ENCODE assay signal across 23 mouse cellular contexts in the genomic region with DNA sequence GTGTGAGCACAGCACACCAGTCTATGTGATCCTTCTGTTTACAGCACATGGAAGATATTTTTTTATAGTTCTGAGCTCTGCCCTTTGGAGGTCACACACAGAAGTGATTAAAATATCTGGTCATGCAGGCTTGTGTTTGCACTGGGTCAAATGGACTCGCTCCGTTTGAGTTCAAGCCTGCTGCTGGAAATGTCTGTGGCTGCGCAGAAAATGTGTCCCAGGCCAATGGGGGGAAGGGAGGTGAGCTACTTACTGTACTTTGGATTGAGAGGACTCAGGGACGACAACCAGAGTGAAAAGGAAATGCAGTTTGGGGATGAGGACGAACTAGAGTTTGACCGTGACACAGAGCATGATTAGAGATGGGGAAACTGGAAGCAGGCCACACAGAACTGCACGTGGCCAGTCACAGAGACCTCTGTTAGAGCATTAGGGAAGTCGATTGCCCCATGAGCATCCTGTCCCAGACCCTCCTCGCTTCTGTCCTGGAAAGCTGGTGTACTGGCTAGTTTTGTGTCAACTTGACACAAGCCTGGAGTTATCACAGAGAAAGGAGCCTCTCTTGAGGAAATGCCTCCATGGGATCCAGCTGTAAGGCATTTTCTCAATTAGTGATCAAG.
"Had no signal": no experiment of that assay in that cellular context is flagged by ENCODE, and none has a peak within 500 bp of the region (broad histone marks: within the 10 kb centered on the region; RNA-seq: fewer than 3 reads in every experiment).

No protein-coding gene starts in this region.

- H3K36me3 ChIP-seq: kidney, embryonic 15.5 days; limb, embryonic 12.5 days; limb, embryonic 15.5 days; lung, embryonic 15.5 days; midbrain, embryonic 12.5 days; midbrain, embryonic 15.5 days; neural tube, embryonic 12.5 days; neural tube, embryonic 15.5 days had no signal

- DNase-seq: kidney, adult 11 months; kidney, adult 8-10 months; kidney, postnatal 10 days; kidney, postnatal 36 days; layer of hippocampus, postnatal 36 days; left cerebral cortex, postnatal 4 days; lung, adult 18-20 months; lung, postnatal 10 days; lung, postnatal 36 days; right cerebral cortex, postnatal 4 days; thymus, adult 2 months; thymus, postnatal 14 days; thymus, postnatal 4 days had no signal

- H3K27ac ChIP-seq: kidney, embryonic 15.5 days; left cerebral cortex, adult 2 months; limb, embryonic 12.5 days; limb, embryonic 15.5 days; liver, embryonic 14.5 days; lung, embryonic 15.5 days; midbrain, embryonic 12.5 days; midbrain, embryonic 15.5 days; neural tube, embryonic 12.5 days; neural tube, embryonic 15.5 days had no signal

- H3K9me3 ChIP-seq: kidney, embryonic 15.5 days; limb, embryonic 12.5 days; limb, embryonic 15.5 days; lung, embryonic 15.5 days; midbrain, embryonic 12.5 days; midbrain, embryonic 15.5 days; neural tube, embryonic 12.5 days; neural tube, embryonic 15.5 days had no signal

- ATAC-seq: midbrain, embryonic 15.5 days had no signal

- H3K4me2 ChIP-seq: kidney, embryonic 15.5 days; limb, embryonic 12.5 days; limb, embryonic 15.5 days; lung, embryonic 15.5 days; midbrain, embryonic 12.5 days; midbrain, embryonic 15.5 days; neural tube, embryonic 12.5 days; neural tube, embryonic 15.5 days had no signal

- H3K4me1 ChIP-seq: kidney, embryonic 15.5 days; limb, embryonic 12.5 days; limb, embryonic 15.5 days; lung, embryonic 15.5 days; midbrain, embryonic 12.5 days; midbrain, embryonic 15.5 days; neural tube, embryonic 12.5 days; neural tube, embryonic 15.5 days had no signal

- H3K27me3 ChIP-seq: kidney, embryonic 15.5 days; limb, embryonic 12.5 days; limb, embryonic 15.5 days; lung, embryonic 15.5 days; midbrain, embryonic 12.5 days; midbrain, embryonic 15.5 days; neural tube, embryonic 12.5 days; neural tube, embryonic 15.5 days had no signal

- H3K4me3 ChIP-seq: kidney, embryonic 15.5 days; left cerebral cortex, adult 2 months; limb, embryonic 12.5 days; limb, embryonic 15.5 days; lung, embryonic 15.5 days; midbrain, embryonic 12.5 days; midbrain, embryonic 15.5 days; neural tube, embryonic 12.5 days; neural tube, embryonic 15.5 days had no signal

- H3K9ac ChIP-seq: kidney, embryonic 15.5 days; limb, embryonic 12.5 days; limb, embryonic 15.5 days; liver, embryonic 14.5 days; lung, embryonic 15.5 days; midbrain, embryonic 12.5 days; midbrain, embryonic 15.5 days; neural tube, embryonic 12.5 days; neural tube, embryonic 15.5 days had no signal
